Mouse (Mus musculus) liver, adult 2 months (tissue): Measurements from ENCODE around the gene Fzd4. TPM values are rescaled to one million over a fixed set of nuclear protein-coding genes. Genes with fewer than 3 reads are reported as not detected.
A peak's percentile ranks its signal among the peaks of the same experiment; 100 is the strongest.

Experiments
- DNase-seq: peaks from one replicate; pipeline ENCODE4 v3.0.0-alpha.2; 2011; ENCODE audit warnings: low read depth, low spot score; ENCODE audit errors: extremely low read depth
- H3K27ac ChIP-seq: fragments of 200-500 bp; replicated peaks from 2 replicates; pipeline ENCODE4 v1.5.1; 2012; ENCODE audit warnings: low read depth, mild to moderate bottlenecking, control low read depth, inconsistent platforms, low read length; ENCODE audit not compliant: insufficient read depth
- H3K27me3 ChIP-seq: fragments of 200-500 bp; 2 replicates; pipeline ENCODE4 v1.6.1; 2012; ENCODE audit warnings: mild to moderate bottlenecking, moderate library complexity, low read length, inconsistent platforms; ENCODE audit not compliant: control insufficient read depth, insufficient read depth
- H3K36me3 ChIP-seq: fragments of 200-500 bp; 2 replicates; pipeline ENCODE4 v1.6.1; 2012; ENCODE audit warnings: low read length, inconsistent platforms; ENCODE audit not compliant: control insufficient read depth, insufficient read depth
- H3K4me1 ChIP-seq: fragments of 200-500 bp; 2 replicates; pipeline ENCODE4 v1.6.1; 2011; ENCODE audit warnings: low read length; ENCODE audit not compliant: control insufficient read depth, insufficient read depth
- H3K4me3 ChIP-seq: fragments of 200-500 bp; 2 replicates; pipeline ENCODE4 v1.5.1; 2011; ENCODE audit warnings: low read depth, mild to moderate bottlenecking, control low read depth, low read length, moderate library complexity; ENCODE audit not compliant: insufficient read depth
- H3K79me2 ChIP-seq: fragments of 200-500 bp; 2 replicates; pipeline ENCODE4 v1.6.1; 2012; ENCODE audit warnings: inconsistent platforms, mild to moderate bottlenecking, low read length, moderate library complexity; ENCODE audit not compliant: control insufficient read depth, insufficient read depth
- H3K9ac ChIP-seq: fragments of 200-500 bp; 2 replicates; pipeline ENCODE4 v1.6.1; 2012; ENCODE audit warnings: low read depth, mild to moderate bottlenecking, control low read depth, inconsistent platforms, low read length
- CTCF ChIP-seq: fragments of 200-500 bp; IDR thresholded peaks from 2 replicates; pipeline ENCODE4 v1.5.1; 2011; ENCODE audit warnings: low read depth, low read length, control low read depth
- POLR2A ChIP-seq: fragments of 200-500 bp; IDR thresholded peaks from 2 replicates; pipeline ENCODE4 v1.6.1; 2011; ENCODE audit warnings: low read length, control low read depth; ENCODE audit not compliant: insufficient read depth; ENCODE audit errors: extremely low read depth
- WGBS: fragments of 180-500 bp; shearing (Covaris S2); methylation state at CpG from one replicate; pipeline ENCODE4 v1.1.7; 2018; 5-methylcytosine and 5-hydroxymethylcytosine counted together
- polyA plus RNA-seq: library from polyadenylated mRNA; depleted of rRNA; stranded (reverse); fragments of >200 nt; gene quantifications from 2 replicates; pipeline ENCODE4 v1.2.3, GENCODE M21; 2012
- total RNA-seq: library from RNA; depleted of rRNA; stranded (reverse); fragments of >200 nt; gene quantifications from 2 replicates; pipeline ENCODE4 v1.2.3, GENCODE M21; 2014

The Fzd4 gene
- total and polyA plus RNA-seq, 2 experiments: 4.8 to 11.5 TPM

DNA sequence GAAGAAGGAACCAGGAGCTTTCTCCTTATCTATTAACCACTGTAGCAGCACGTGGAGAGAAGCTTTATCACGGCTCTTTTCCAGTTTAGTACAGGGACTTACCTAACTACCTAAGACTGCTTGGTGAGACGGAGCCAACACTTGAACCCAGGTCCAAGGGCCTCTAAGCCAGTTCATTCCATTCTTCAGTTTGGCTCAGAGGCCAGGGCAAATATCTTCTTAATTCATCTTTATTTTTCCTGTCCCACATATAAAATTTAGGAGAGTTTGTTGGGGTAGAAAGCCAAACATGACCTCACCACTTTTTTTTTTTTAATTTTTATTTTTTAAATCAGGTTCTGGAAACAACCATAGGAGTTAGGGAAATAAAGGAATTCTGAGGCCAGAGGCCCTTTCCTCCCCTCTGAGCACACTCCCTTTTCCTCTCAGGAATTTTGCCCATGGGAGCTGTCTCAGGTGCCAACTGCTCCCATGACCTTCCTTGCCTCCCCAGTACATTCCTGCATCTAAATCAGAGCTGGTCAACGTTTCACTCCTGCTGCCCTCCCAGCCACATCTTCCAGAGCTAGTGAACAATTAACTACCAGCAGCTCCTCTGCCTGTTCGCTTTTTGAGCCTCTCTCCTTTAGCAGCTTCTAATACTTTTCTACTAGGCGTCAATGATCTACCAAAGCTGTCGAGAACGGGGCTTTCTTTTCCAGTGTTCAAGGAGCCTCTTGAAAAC lies 29.9 kb downstream of the Fzd4 start:
- 40% methylated on average over 8 of the region's 8 CpGs for WGBS
- no peaks in the 10 kb centered on the region for H3K79me2 ChIP-seq
- no peaks in the 10 kb centered on the region for H3K36me3 ChIP-seq
- no peak overlapping the region for H3K9ac ChIP-seq
- DNase-seq: peak; percentile 86
- no peaks in the 10 kb centered on the region for H3K27me3 ChIP-seq
- no peak overlapping the region for H3K27ac ChIP-seq
- TF ChIP-seq POLR2A (no peak), CTCF (no peak)
- H3K4me3 ChIP-seq: no peak overlapping the region
- peaks cover 2% of the 10 kb centered on the region for H3K4me1 ChIP-seq

DNA sequence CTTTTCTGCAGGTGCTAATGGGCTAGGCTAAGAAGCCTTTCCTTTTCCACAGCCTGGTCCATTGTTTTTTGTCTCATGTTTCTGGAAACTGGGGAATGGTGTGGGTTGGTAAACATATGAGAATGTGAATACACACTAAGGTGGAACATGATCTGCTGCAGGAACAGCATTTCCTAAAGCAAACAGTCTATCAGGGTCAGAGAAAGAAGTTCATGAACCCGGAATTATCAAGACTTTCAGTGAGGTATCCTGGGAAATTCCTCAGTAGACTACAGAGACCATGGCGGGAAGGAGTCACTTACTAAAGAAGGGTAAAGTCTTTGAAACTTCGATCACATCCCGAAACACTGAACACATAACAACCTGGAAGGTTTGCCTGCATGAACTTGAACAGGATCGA lies 32.2 kb downstream of the Fzd4 start:
- Histone ChIP-seq H3K27me3 (no peaks in the 10 kb centered on the region), H3K4me1 (peaks cover 2% of the 10 kb centered on the region), H3K4me3 (no peak overlapping the region), H3K9ac (no peak overlapping the region), H3K27ac (no peak overlapping the region), H3K36me3 (no peaks in the 10 kb centered on the region), H3K79me2 (no peaks in the 10 kb centered on the region)
- WGBS: 70% methylated on average over 5 of the region's 5 CpGs
- TF ChIP-seq CTCF (no peak), POLR2A (no peak)
- no peak for DNase-seq

DNA sequence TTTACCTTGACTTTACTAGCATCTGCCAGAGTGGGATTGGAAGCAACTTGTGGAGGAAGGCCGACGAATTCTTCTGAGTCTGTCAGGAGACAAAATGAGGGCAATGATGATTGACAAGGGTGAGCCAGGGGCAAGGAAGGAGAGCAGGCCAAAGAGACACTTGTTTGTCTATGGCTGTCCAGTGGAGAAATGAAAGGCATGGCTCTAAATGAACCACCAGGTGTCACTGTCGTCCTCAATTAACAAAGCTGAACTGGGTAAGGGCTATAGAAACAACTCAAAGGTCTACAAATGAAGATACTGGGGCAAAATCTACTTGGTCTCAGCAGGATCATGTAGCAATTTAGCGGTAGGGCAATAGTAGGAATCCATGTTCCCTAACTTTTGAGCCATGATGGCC lies 33.4 kb downstream of the Fzd4 start:
- peak; percentile 58 for DNase-seq
- Histone ChIP-seq H3K9ac (no peak overlapping the region), H3K4me3 (no peak overlapping the region), H3K27ac (no peak overlapping the region), H3K36me3 (no peaks in the 10 kb centered on the region), H3K4me1 (peaks cover 2% of the 10 kb centered on the region), H3K27me3 (no peaks in the 10 kb centered on the region), H3K79me2 (no peaks in the 10 kb centered on the region)
- peak; percentile 52 for TF ChIP-seq CTCF
- TF ChIP-seq POLR2A: no peak
- WGBS: 32% methylated on average over 4 of the region's 4 CpGs

DNA sequence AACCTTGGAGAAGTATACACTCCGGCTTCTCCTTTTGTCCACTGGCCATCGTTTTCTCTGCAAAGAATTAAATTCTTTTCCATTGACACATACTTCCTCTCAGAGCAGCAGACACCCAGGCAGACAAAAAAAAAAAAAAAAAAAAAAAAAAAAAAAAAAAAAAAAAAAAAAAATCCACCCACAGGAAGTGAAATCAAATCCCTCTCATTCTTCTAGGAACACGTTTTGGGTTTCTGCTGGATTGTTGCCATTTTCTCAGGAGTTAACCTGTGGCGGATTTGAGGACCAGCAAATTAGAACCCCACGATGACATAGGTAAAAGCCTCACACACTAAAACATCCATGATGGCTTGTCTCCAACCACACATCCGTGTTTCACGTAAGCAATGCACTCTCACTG lies 37.1 kb downstream of the Fzd4 start:
- Histone ChIP-seq H3K9ac (no peak overlapping the region), H3K36me3 (no peaks in the 10 kb centered on the region), H3K4me1 (no peaks in the 10 kb centered on the region), H3K79me2 (no peaks in the 10 kb centered on the region), H3K4me3 (no peak overlapping the region), H3K27me3 (no peaks in the 10 kb centered on the region), H3K27ac (no peak overlapping the region)
- TF ChIP-seq CTCF (no peak), POLR2A (no peak)
- 69% methylated on average over 7 of the region's 7 CpGs for WGBS
- no peak for DNase-seq

DNA sequence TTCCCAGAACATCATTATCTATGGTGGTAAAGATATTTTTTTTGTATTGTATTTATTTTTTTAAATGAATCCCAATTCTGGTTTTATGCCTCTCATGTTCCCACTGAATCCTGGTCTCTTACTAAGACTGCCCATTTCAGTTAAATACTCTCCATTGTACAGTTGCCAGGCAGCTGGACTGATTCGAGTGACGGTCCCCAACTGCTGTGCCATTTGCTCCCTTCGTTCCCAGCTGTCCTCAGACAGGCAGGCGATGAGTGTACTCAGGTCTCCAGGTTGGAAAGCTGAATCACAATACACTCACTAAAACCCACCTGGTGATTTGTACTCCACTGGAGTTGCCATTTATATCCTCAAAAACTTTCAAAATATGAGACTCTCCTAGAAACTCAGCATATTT lies 38.1 kb downstream of the Fzd4 start:
- Histone ChIP-seq H3K36me3 (no peaks in the 10 kb centered on the region), H3K27me3 (no peaks in the 10 kb centered on the region), H3K4me1 (no peaks in the 10 kb centered on the region), H3K79me2 (no peaks in the 10 kb centered on the region), H3K27ac (no peak overlapping the region), H3K9ac (no peak overlapping the region), H3K4me3 (no peak overlapping the region)
- DNase-seq: no peak
- TF ChIP-seq CTCF: no peak
- no peak for TF ChIP-seq POLR2A
- WGBS: 88% methylated on average over 4 of the region's 4 CpGs

DNA sequence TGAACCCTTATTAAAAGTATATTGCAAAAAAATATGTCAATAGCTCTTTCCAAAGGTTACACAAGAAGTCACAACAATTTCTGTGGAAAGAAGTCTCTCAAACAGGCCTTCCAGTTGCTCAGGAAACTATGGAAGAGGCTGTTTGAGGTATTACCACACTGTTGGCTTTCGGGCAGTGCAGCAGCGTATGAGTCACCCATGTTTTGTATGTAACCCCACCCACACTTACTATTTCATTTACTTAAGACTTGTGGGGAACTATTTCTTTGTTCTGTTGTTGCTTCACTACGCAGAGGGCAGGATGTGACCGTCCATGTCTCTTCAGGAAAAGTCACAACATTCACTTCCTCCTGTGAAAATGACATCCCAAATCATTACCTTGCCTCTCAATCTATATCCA lies 41.0 kb downstream of the Fzd4 start:
- TF ChIP-seq CTCF: no peak
- TF ChIP-seq POLR2A: no peak
- no peak for DNase-seq
- WGBS: 72% methylated on average over 4 of the region's 4 CpGs

More for the DNA sequence above, 41.0 kb downstream of the Fzd4 start:
- no peaks in the 10 kb centered on the region for H3K27me3 ChIP-seq
- H3K4me1 ChIP-seq: no peaks in the 10 kb centered on the region
- no peak overlapping the region for H3K9ac ChIP-seq
- no peak overlapping the region for H3K27ac ChIP-seq
- H3K4me3 ChIP-seq: no peak overlapping the region
- H3K79me2 ChIP-seq: no peaks in the 10 kb centered on the region
- H3K36me3 ChIP-seq: no peaks in the 10 kb centered on the region
